Mouse (Mus musculus) neural tube, embryonic 11.5 days (tissue): ENCODE measurements around the gene Hexim1. TPM values are rescaled to one million over a fixed set of nuclear protein-coding genes. Genes with fewer than 3 reads are reported as not detected.
A peak's percentile ranks its signal among the peaks of the same experiment; 100 is the strongest.

Source experiments
- ATAC-seq: fragments of 200-750 bp; cut with Nextera tagmentation; 2 replicates; pipeline ENCODE4 v1.8.0; 2017; ENCODE audit warnings: moderate number of reproducible peaks, mild to moderate bottlenecking, moderate TSS enrichment, moderate library complexity; ENCODE audit not compliant: insufficient read depth, low FRiP score, low TSS enrichment
- DNase-seq: peaks from one replicate; pipeline ENCODE4 v3.0.0-alpha.2; 2015; ENCODE audit warnings: low spot score
- H3K27ac ChIP-seq: fragments of 300-500 bp; sonication (generic); 2 replicates; pipeline ENCODE4 v1.5.1; 2014; ENCODE audit warnings: low read depth, mild to moderate bottlenecking, low read length
- H3K27me3 ChIP-seq: fragments of 300-500 bp; sonication (generic); 2 replicates; pipeline ENCODE4 v1.6.1; 2014; ENCODE audit warnings: mild to moderate bottlenecking, low read length, mixed read lengths; ENCODE audit not compliant: control insufficient read depth, insufficient read depth
- H3K36me3 ChIP-seq: fragments of 300-500 bp; sonication (generic); 2 replicates; pipeline ENCODE4 v1.6.1; 2014; ENCODE audit warnings: mild to moderate bottlenecking, low read length, moderate library complexity, mixed read lengths; ENCODE audit not compliant: control insufficient read depth, insufficient read depth
- H3K4me1 ChIP-seq: fragments of 300-500 bp; sonication (generic); 2 replicates; pipeline ENCODE4 v1.6.1; 2014; ENCODE audit warnings: low read length, mixed read lengths; ENCODE audit not compliant: control insufficient read depth, insufficient read depth
- H3K4me2 ChIP-seq: fragments of 300-500 bp; sonication (generic); 2 replicates; pipeline ENCODE4 v1.6.1; 2014; ENCODE audit warnings: low read depth, mild to moderate bottlenecking, moderate library complexity
- H3K4me3 ChIP-seq: fragments of 300-500 bp; sonication (generic); 2 replicates; pipeline ENCODE4 v1.5.1; 2014; ENCODE audit warnings: low read depth, low read length
- H3K9ac ChIP-seq: fragments of 300-500 bp; sonication (generic); 2 replicates; pipeline ENCODE4 v1.6.1; 2014; ENCODE audit warnings: mild to moderate bottlenecking, low read length
- H3K9me3 ChIP-seq: fragments of 300-500 bp; sonication (generic); 2 replicates; pipeline ENCODE4 v1.6.1; 2016; ENCODE audit warnings: low read length; ENCODE audit not compliant: control insufficient read depth
- WGBS: fragments of 180-500 bp; shearing (Covaris S2); extraction: QIAGEN DNeasy Blood & Tissue Kit; methylation state at CpG from one replicate; pipeline ENCODE4 v1.1.7; 2014; 5-methylcytosine and 5-hydroxymethylcytosine counted together
- polyA plus RNA-seq: library from polyadenylated mRNA; unstranded; fragments of >200 nt; fragmentation: Nextera tagmentation; extraction: Ambion mirVana; gene quantifications from 2 replicates; pipeline ENCODE4 v1.2.1, GENCODE M21; 2014

The Hexim1 gene
- polyA plus RNA-seq, 1 experiment from 2014 or later = 3.6 TPM

GRCm38 (mm10) chr11:103117591-103118009 lies 1.6 kb downstream of the Hexim1 start:
- DNase-seq = peak; percentile 52
- H3K4me3 ChIP-seq = peak overlapping the region; percentile 42
- no peak for ATAC-seq
- no peaks in the 10 kb centered on the region for H3K36me3 ChIP-seq
- H3K4me1 ChIP-seq = peaks cover 10% of the 10 kb centered on the region
- no peak overlapping the region for H3K27ac ChIP-seq
- H3K4me2 ChIP-seq = peak overlapping the region; percentile 94
- H3K9ac ChIP-seq = peak overlapping the region; percentile 65
- no peaks in the 10 kb centered on the region for H3K9me3 ChIP-seq
- peaks cover 8% of the 10 kb centered on the region for H3K27me3 ChIP-seq
- under 1% methylated on average over 38 of the region's 38 CpGs for WGBS

GRCm38 (mm10) chr11:103118866-103119265 lies 2.8 kb downstream of the Hexim1 start:
- Histone ChIP-seq H3K4me1 (peaks cover 10% of the 10 kb centered on the region), H3K36me3 (no peaks in the 10 kb centered on the region), H3K4me2 (no peak overlapping the region; the same call in 1 of the 2 replicates), H3K4me3 (no peak overlapping the region), H3K27ac (no peak overlapping the region), H3K9me3 (no peaks in the 10 kb centered on the region), H3K9ac (no peak overlapping the region), H3K27me3 (peaks cover 1% of the 10 kb centered on the region; the same call in 1 of the 2 replicates)
- DNase-seq = no peak
- no peak for ATAC-seq
- 89% methylated on average over 2 of the region's 2 CpGs for WGBS

GRCm38 (mm10) chr11:103119609-103120008 lies 3.6 kb downstream of the Hexim1 start:
- DNase-seq = no peak
- Histone ChIP-seq H3K4me2 (no peak overlapping the region), H3K27ac (no peak overlapping the region), H3K36me3 (no peaks in the 10 kb centered on the region), H3K9ac (no peak overlapping the region), H3K27me3 (no peaks in the 10 kb centered on the region), H3K9me3 (no peaks in the 10 kb centered on the region), H3K4me3 (no peak overlapping the region), H3K4me1 (peaks cover 10% of the 10 kb centered on the region)
- WGBS = 63% methylated on average over 5 of the region's 5 CpGs
- no peak for ATAC-seq

GRCm38 (mm10) chr11:103120315-103120714 lies 4.3 kb downstream of the Hexim1 start:
- no peak for DNase-seq
- WGBS = 84% methylated on average over 5 of the region's 5 CpGs
- no peaks in the 10 kb centered on the region for H3K36me3 ChIP-seq

GRCm38 (mm10) chr11:103131701-103132575 lies 15.9 kb downstream of the Hexim1 start, which contains the start of gene Hexim2:
Hexim2 (plus strand) TSS chr11:103132429.
- Histone ChIP-seq H3K9ac (peak within 1 kb of the TSS; percentile 99), H3K4me1 (peaks cover 11% of the 10 kb centered on the region; the same call in 1 of the 2 replicates), H3K27ac (peak within 1 kb of the TSS; percentile 92), H3K4me2 (peak within 1 kb of the TSS; percentile 83), H3K27me3 (no peaks in the 10 kb centered on the region), H3K4me3 (peak within 1 kb of the TSS; percentile 90), H3K36me3 (no peaks in the 10 kb centered on the region), H3K9me3 (no peaks in the 10 kb centered on the region)
- DNase-seq (peak; percentile 69), ATAC-seq (peak; percentile 63)
- WGBS = under 1% methylated on average over 39 of the region's 39 CpGs

More at GRCm38 (mm10) chr11:103120315-103120714, 4.3 kb downstream of the Hexim1 start:
- no peak for ATAC-seq
- no peaks in the 10 kb centered on the region for H3K9me3 ChIP-seq
- H3K27ac ChIP-seq = no peak overlapping the region
- no peak overlapping the region for H3K9ac ChIP-seq
- peaks cover 10% of the 10 kb centered on the region for H3K4me1 ChIP-seq
- H3K4me2 ChIP-seq = no peak overlapping the region
- H3K27me3 ChIP-seq = no peaks in the 10 kb centered on the region
- H3K4me3 ChIP-seq = no peak overlapping the region

GRCm38 (mm10) chr11:103132576-103133455 lies 16.8 kb downstream of the Hexim1 start:
- Histone ChIP-seq H3K9me3 (no peaks in the 10 kb centered on the region), H3K9ac (peak overlapping the region; percentile 99), H3K36me3 (no peaks in the 10 kb centered on the region), H3K4me1 (peaks cover 11% of the 10 kb centered on the region; the same call in 1 of the 2 replicates), H3K27me3 (no peaks in the 10 kb centered on the region), H3K4me3 (peak overlapping the region; percentile 90), H3K27ac (peak overlapping the region; percentile 92), H3K4me2 (peak overlapping the region; percentile 83)
- DNase-seq (peak; percentile 100), ATAC-seq (peak; percentile 92)
- under 1% methylated on average over 46 of the region's 58 CpGs for WGBS

- no peaks in the 10 kb centered on the region for H3K36me3 ChIP-seq
- peaks cover 11% of the 10 kb centered on the region; the same call in 1 of the 2 replicates for H3K4me1 ChIP-seq
- H3K4me2 ChIP-seq = peak overlapping the region; percentile 31
- H3K27me3 ChIP-seq = no peaks in the 10 kb centered on the region
- peak overlapping the region; percentile 49 for H3K9ac ChIP-seq
- ATAC-seq = no peak
- H3K9me3 ChIP-seq = no peaks in the 10 kb centered on the region
- DNase-seq = no peak
- WGBS = 60% methylated on average over 6 of the region's 6 CpGs
- H3K4me3 ChIP-seq = peak overlapping the region; percentile 12; the same call in 1 of the 2 replicates
- no peak overlapping the region; the same call in 1 of the 2 replicates for H3K27ac ChIP-seq
Measured at GRCm38 (mm10) chr11:103133456-103134185, 17.6 kb downstream of the Hexim1 start.

- no peak overlapping the region for H3K4me3 ChIP-seq
- no peaks in the 10 kb centered on the region for H3K36me3 ChIP-seq
- WGBS = 82% methylated on average over 3 of the region's 3 CpGs
- no peaks in the 10 kb centered on the region for H3K9me3 ChIP-seq
- no peak overlapping the region for H3K9ac ChIP-seq
- H3K4me2 ChIP-seq = no peak overlapping the region
- peaks cover 11% of the 10 kb centered on the region; the same call in 1 of the 2 replicates for H3K4me1 ChIP-seq
- DNase-seq (no peak), ATAC-seq (no peak)
- no peak overlapping the region for H3K27ac ChIP-seq
- no peaks in the 10 kb centered on the region for H3K27me3 ChIP-seq
Measured at GRCm38 (mm10) chr11:103134221-103134620, 18.2 kb downstream of the Hexim1 start.
